ENCODE assay signal across 26 mouse cellular contexts in the genomic region with DNA sequence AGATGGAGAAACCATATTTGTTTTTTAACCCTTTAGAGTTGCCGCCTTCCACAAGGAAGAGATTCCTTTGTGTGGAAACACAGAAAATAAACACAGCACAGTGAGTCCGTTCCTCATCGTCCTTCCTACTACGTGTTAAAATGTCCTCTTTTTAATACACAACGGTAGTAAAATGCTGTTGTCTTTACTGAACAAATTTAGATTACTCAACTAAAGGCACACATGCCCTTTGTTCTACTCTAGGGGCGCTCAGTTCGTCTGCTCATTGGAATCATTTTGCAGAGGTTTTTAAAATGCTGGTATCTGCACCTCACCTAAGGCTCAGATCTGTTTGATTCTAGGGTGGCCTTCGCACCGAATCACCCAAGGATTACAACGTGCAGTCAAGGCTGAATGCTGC. TPM values are rescaled to one million over a fixed set of nuclear protein-coding genes. Genes with fewer than 3 reads are reported as not detected.
"Had no signal": no experiment of that assay in that cellular context is flagged by ENCODE, and none has a peak within 500 bp of the region (broad histone marks: within the 10 kb centered on the region; RNA-seq: fewer than 3 reads in every experiment).

No protein-coding gene starts in this region.

- DNase-seq: kidney, adult 2 months; kidney, postnatal 25 days; layer of hippocampus, adult 9-11 months; liver, embryonic 13.5 days; lung, adult 18-20 months; lung, postnatal 10 days; lung, postnatal 36 days; retina, postnatal 1 day; thymus, adult 18-20 months; thymus, postnatal 36 days had no signal

- H3K27ac ChIP-seq: kidney, postnatal 0 days; layer of hippocampus, adult 2 months; limb, embryonic 10.5 days; limb, embryonic 13.5 days; liver, embryonic 13.5 days; lung, embryonic 15.5 days; midbrain, embryonic 10.5 days; midbrain, embryonic 13.5 days; neural tube, embryonic 13.5 days had no signal

- ATAC-seq: intestine, postnatal 0 days had no signal

- H3K4me3 ChIP-seq: layer of hippocampus, adult 2 months; limb, embryonic 10.5 days; limb, embryonic 13.5 days; liver, embryonic 13.5 days; lung, embryonic 15.5 days; megakaryocyte, embryonic 14.5 days; midbrain, embryonic 10.5 days; midbrain, embryonic 13.5 days; neural tube, embryonic 13.5 days had no signal

- H3K9ac ChIP-seq: limb, embryonic 13.5 days; liver, embryonic 13.5 days; lung, embryonic 15.5 days; midbrain, embryonic 13.5 days; neural tube, embryonic 13.5 days had no signal

- H3K9me3 ChIP-seq: limb, embryonic 10.5 days; limb, embryonic 13.5 days; liver, embryonic 13.5 days; lung, embryonic 15.5 days; megakaryocyte, embryonic 14.5 days; midbrain, embryonic 10.5 days; midbrain, embryonic 13.5 days; neural tube, embryonic 13.5 days had no signal

- H3K27me3 ChIP-seq: limb, embryonic 13.5 days; liver, embryonic 13.5 days; lung, embryonic 15.5 days; midbrain, embryonic 13.5 days; neural tube, embryonic 13.5 days had no signal

- H3K4me1 ChIP-seq: limb, embryonic 13.5 days; liver, embryonic 13.5 days; lung, embryonic 15.5 days had no signal

- H3K36me3 ChIP-seq: limb, embryonic 10.5 days; limb, embryonic 13.5 days; liver, embryonic 13.5 days; lung, embryonic 15.5 days; midbrain, embryonic 10.5 days; midbrain, embryonic 13.5 days; neural tube, embryonic 13.5 days had no signal

- H3K4me2 ChIP-seq: limb, embryonic 13.5 days; liver, embryonic 13.5 days; lung, embryonic 15.5 days; midbrain, embryonic 13.5 days; neural tube, embryonic 13.5 days had no signal

RNA-seq across cellular contexts. Expression of gene Clrn1, which starts 2.6 kb away (rescaled TPM):
- polyA plus RNA-seq: intestine, postnatal 0 days; kidney, adult 2 months; large intestine, adult 2 months; liver, embryonic 13.5 days; small intestine, adult 2 months; spleen, adult 2 months; stomach, embryonic 16.5 days; testis, adult 2 months; urinary bladder, adult 2 months had no signal
